Mouse (Mus musculus): ENCODE results near the gene Clec2l.
"Not testable (repeated sequence)": the region's sequence is repeated elsewhere in the genome, so short reads cannot be mapped to it uniquely, and the experiment has no call there.

Gene Clec2l

GRCm38 (mm10) chr6:38662714-38663615 lies at the start of gene Clec2l:
TSS of gene Clec2l (plus strand) at chr6:38663069.
- peak; percentile 40 for DNase-seq

GRCm38 (mm10) chr6:38622406-38622805 lies 40.5 kb upstream of the Clec2l start:
- no peak for DNase-seq

- no peak for DNase-seq
Observed at GRCm38 (mm10) chr6:38623457-38623856, 39.4 kb upstream of the Clec2l start.

GRCm38 (mm10) chr6:38624439-38624838 lies 38.4 kb upstream of the Clec2l start:
- DNase-seq, result peak; percentile 31

- no peak for DNase-seq
Observed at GRCm38 (mm10) chr6:38626086-38626485, 36.8 kb upstream of the Clec2l start.

- no peak for DNase-seq
Observed at GRCm38 (mm10) chr6:38627081-38627480, 35.8 kb upstream of the Clec2l start.

- DNase-seq, result no peak
Observed at GRCm38 (mm10) chr6:38627486-38627885, 35.4 kb upstream of the Clec2l start.

GRCm38 (mm10) chr6:38629556-38629955 lies 33.3 kb upstream of the Clec2l start:
- DNase-seq, result no peak

- DNase-seq, result no peak
Observed at GRCm38 (mm10) chr6:38632826-38633225, 30.0 kb upstream of the Clec2l start.

- no peak for DNase-seq
Observed at GRCm38 (mm10) chr6:38634461-38634860, 28.4 kb upstream of the Clec2l start.

GRCm38 (mm10) chr6:38635941-38636851 lies 26.7 kb upstream of the Clec2l start:
- DNase-seq, result peak; percentile 68

- peak; percentile 82 for DNase-seq
Observed at GRCm38 (mm10) chr6:38636852-38637618, 25.8 kb upstream of the Clec2l start, which contains the start of gene Klrg2. TSS of gene Klrg2 (minus strand) at chr6:38637242.

GRCm38 (mm10) chr6:38640401-38640800 lies 22.5 kb upstream of the Clec2l start:
- DNase-seq, result no peak

GRCm38 (mm10) chr6:38641228-38641627 lies 21.6 kb upstream of the Clec2l start:
- DNase-seq, result no peak

GRCm38 (mm10) chr6:38641645-38642044 lies 21.2 kb upstream of the Clec2l start:
- no peak for DNase-seq

GRCm38 (mm10) chr6:38642593-38642992 lies 20.3 kb upstream of the Clec2l start:
- no peak for DNase-seq

GRCm38 (mm10) chr6:38643039-38643438 lies 19.8 kb upstream of the Clec2l start:
- DNase-seq, result no peak

- peak; percentile 13 for DNase-seq
Observed at GRCm38 (mm10) chr6:38649545-38649944, 13.3 kb upstream of the Clec2l start.

- peak; percentile 71 for DNase-seq
Observed at GRCm38 (mm10) chr6:38650263-38650937, 12.5 kb upstream of the Clec2l start.

GRCm38 (mm10) chr6:38661626-38662025 lies 1.2 kb upstream of the Clec2l start:
- no peak for DNase-seq

GRCm38 (mm10) chr6:38669580-38669979 lies 6.7 kb downstream of the Clec2l start:
- no peak for DNase-seq

GRCm38 (mm10) chr6:38670488-38670887 lies 7.6 kb downstream of the Clec2l start:
- not testable (repeated sequence) for DNase-seq
